Mouse (Mus musculus) small intestine, adult 2 months (tissue): ENCODE results near the gene Cers2.

Experiments used
- CTCF ChIP-seq: fragments of 200-500 bp; IDR thresholded peaks from 2 replicates; pipeline ENCODE4 v1.5.1; 2012; ENCODE audit warnings: low read depth, mild to moderate bottlenecking, control low read depth, inconsistent platforms, low read length, moderate library complexity, mixed read lengths; ENCODE audit not compliant: insufficient replicate concordance, insufficient read length; ENCODE audit errors: extremely low read depth
- POLR2A ChIP-seq: fragments of 200-500 bp; IDR thresholded peaks from 2 replicates; pipeline ENCODE4 v1.6.1; 2012; ENCODE audit warnings: low read depth, mild to moderate bottlenecking, control low read depth, inconsistent platforms, low read length, moderate library complexity

GRCm38 (mm10) chr3:95296103-95296469 lies 18.5 kb upstream of the Cers2 start:
- TF ChIP-seq CTCF (peak; percentile 74; the same call in 1 of the 2 replicates), POLR2A (no peak)
